Comparison of ENCODE assay signal across 10 mouse cellular contexts in the genomic region with DNA sequence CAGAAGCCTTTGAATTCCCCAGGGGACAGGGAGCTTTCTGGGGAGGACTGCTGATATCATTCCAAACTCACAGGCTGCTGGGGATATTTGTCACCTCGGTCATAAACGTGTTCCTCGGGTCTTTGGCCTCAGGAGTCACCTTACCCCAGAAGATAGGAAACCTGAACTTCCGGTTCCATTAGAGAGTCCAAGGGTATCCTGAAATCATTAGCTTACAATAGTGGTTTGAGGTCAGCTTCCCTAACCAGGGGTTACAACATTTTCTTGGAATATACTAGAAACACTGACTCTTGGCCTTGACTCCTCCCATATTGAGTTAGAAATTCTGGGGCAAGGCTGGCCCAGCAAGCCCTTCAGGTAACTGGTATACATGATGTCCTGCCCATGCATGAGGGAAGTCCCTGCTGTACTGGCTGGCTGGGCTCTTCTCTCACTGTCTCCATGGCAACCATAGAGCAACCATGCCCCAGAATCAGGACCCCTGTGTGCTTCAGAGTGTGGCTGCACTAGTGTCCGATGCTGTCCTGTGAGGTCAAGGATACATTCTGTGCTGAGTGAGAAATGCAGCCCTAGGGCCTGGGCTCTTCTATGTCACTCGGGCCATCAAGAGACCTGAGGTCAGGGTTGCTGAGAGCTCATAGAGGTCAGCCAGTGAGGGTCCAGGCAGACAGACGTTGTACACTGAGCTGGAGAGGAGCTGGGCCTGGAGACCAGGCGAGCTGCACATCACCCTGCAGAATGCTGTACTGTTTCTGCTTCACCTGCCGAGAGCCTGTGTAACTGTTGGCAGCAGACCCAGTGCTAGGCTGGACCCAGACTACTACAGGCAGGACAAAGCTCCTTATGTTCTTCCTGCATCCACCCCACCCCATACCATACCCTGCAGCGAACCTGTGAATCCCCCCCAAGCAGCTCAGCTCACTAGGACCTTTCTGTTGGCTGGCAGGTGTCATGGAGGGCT. TPM values are rescaled to one million over a fixed set of nuclear protein-coding genes. Genes with fewer than 3 reads are reported as not detected.
DNase-seq lines count a peak whose midpoint lies in the region; ATAC-seq and TF ChIP-seq lines count a peak whose summit lies in the region.
"Had no signal": no experiment of that assay in that cellular context is flagged by ENCODE, and none has a peak within 500 bp of the region (broad histone marks: within the 10 kb centered on the region; RNA-seq: fewer than 3 reads in every experiment).

No protein-coding gene starts in this region.

- 0 out of 2 replicates have a peak, but pooled peaks cover 4% of the 10 kb centered on the region for H3K9me3 ChIP-seq in hindbrain, embryonic 10.5 days
- H3K9me3 ChIP-seq in hindbrain, embryonic 11.5 days (ENCODE audit: control insufficient read depth, low read length): no peaks in the 10 kb centered on the region
- no peaks in the 10 kb centered on the region for H3K9me3 ChIP-seq in hindbrain, embryonic 14.5 days (ENCODE audit: control insufficient read depth, low read length)
- no peaks in the 10 kb centered on the region for H3K9me3 ChIP-seq in liver, postnatal 0 days (ENCODE audit: low read length)

- H3K4me1 ChIP-seq in hindbrain, embryonic 10.5 days (replicated peaks): peaks cover 32% of the 10 kb centered on the region
- no peaks in the 10 kb centered on the region for H3K4me1 ChIP-seq in hindbrain, embryonic 11.5 days (replicated peaks; ENCODE audit: control insufficient read depth, insufficient read depth, low read length)
- H3K4me1 ChIP-seq in hindbrain, embryonic 14.5 days (replicated peaks; ENCODE audit: control insufficient read depth, insufficient read depth, low read length): peaks cover 6% of the 10 kb centered on the region; the same call in 1 of the 2 replicates
- H3K4me1 ChIP-seq in liver, postnatal 0 days (ENCODE audit: insufficient read depth): peaks cover 13% of the 10 kb centered on the region
- H3K4me1 ChIP-seq: embryonic facial prominence, embryonic 15.5 days had no signal

- peak overlapping the region; percentile 62 for H3K27ac ChIP-seq in hindbrain, embryonic 10.5 days
- no peak overlapping the region for H3K27ac ChIP-seq in hindbrain, embryonic 11.5 days (ENCODE audit: low read depth, low read length)
- no peak overlapping the region for H3K27ac ChIP-seq in hindbrain, embryonic 14.5 days
- H3K27ac ChIP-seq in liver, postnatal 0 days (ENCODE audit: low read depth): no peak overlapping the region; the same call in 1 of the 2 replicates
- H3K27ac ChIP-seq: embryonic facial prominence, embryonic 15.5 days had no signal

- no peak for TF ChIP-seq EP300 in liver, postnatal 0 days (IDR thresholded peaks at IDR 0.05; ENCODE audit: low read depth)

- no peak overlapping the region for H3K4me3 ChIP-seq in hindbrain, embryonic 10.5 days
- H3K4me3 ChIP-seq in hindbrain, embryonic 11.5 days (ENCODE audit: low read depth, low read length): no peak overlapping the region
- H3K4me3 ChIP-seq in hindbrain, embryonic 14.5 days (replicated peaks; ENCODE audit: low read length): no peak overlapping the region
- no peak overlapping the region for H3K4me3 ChIP-seq in liver, postnatal 0 days (ENCODE audit: low read depth, low read length)
- H3K4me3 ChIP-seq: embryonic facial prominence, embryonic 15.5 days had no signal

- no peak for ATAC-seq in hindbrain, embryonic 11.5 days (ENCODE audit: low FRiP score)
- peak; percentile 29 for ATAC-seq in erythroid progenitor cell, adult 5-6 weeks (replicated peaks; ENCODE audit: low FRiP score, poor library complexity, severe bottlenecking)
- peak; percentile 64; the same call in 1 of the 2 replicates for ATAC-seq in hindbrain, embryonic 14.5 days (ENCODE audit: low FRiP score)
- no peak for ATAC-seq in liver, postnatal 0 days
- ATAC-seq: activated CD4-positive, CD25-positive, alpha-beta regulatory T cell, adult 4 months had no signal

- WGBS in hindbrain, embryonic 10.5 days: 65% methylated on average over 10 of the region's 10 CpGs
- WGBS in hindbrain, embryonic 11.5 days: 62% methylated on average over 10 of the region's 10 CpGs
- 62% methylated on average over 10 of the region's 10 CpGs for WGBS in hindbrain, embryonic 14.5 days
- WGBS in liver, postnatal 0 days (ENCODE audit: insufficient replicate concordance): 73% methylated on average over 10 of the region's 10 CpGs

- no peaks in the 10 kb centered on the region for H3K27me3 ChIP-seq in hindbrain, embryonic 10.5 days (ENCODE audit: insufficient read depth, poor library complexity, severe bottlenecking)
- H3K27me3 ChIP-seq in hindbrain, embryonic 11.5 days (ENCODE audit: control insufficient read depth, insufficient read depth, low read length): no peaks in the 10 kb centered on the region
- H3K27me3 ChIP-seq in hindbrain, embryonic 14.5 days (ENCODE audit: control insufficient read depth, insufficient read depth, low read length): no peaks in the 10 kb centered on the region
- H3K27me3 ChIP-seq in liver, postnatal 0 days (ENCODE audit: insufficient read depth, low read length): no peaks in the 10 kb centered on the region
- H3K27me3 ChIP-seq: embryonic facial prominence, embryonic 15.5 days had no signal

- no peak overlapping the region for H3K4me2 ChIP-seq in hindbrain, embryonic 11.5 days (replicated peaks; ENCODE audit: low read depth, low read length)
- H3K4me2 ChIP-seq in hindbrain, embryonic 14.5 days (replicated peaks): no peak overlapping the region
- peak overlapping the region; percentile 49 for H3K4me2 ChIP-seq in liver, postnatal 0 days (ENCODE audit: low read depth, low read length)
- H3K4me2 ChIP-seq: embryonic facial prominence, embryonic 15.5 days had no signal

- H3K9ac ChIP-seq in hindbrain, embryonic 11.5 days (ENCODE audit: low read depth, low read length): no peak overlapping the region
- no peak overlapping the region for H3K9ac ChIP-seq in hindbrain, embryonic 14.5 days
- H3K9ac ChIP-seq in liver, postnatal 0 days (replicated peaks): no peak overlapping the region
- H3K9ac ChIP-seq: embryonic facial prominence, embryonic 15.5 days had no signal

- no peak for TF ChIP-seq CTCF in liver, postnatal 0 days (IDR thresholded peaks at IDR 0.05; ENCODE audit: low read depth)

- no peak for DNase-seq in hindbrain, embryonic 10.5 days (ENCODE audit: low spot score)
- no peak for DNase-seq in hindbrain, embryonic 11.5 days (ENCODE audit: low spot score)
- no peak for DNase-seq in hindbrain, embryonic 14.5 days (ENCODE audit: low spot score)
- no peak for DNase-seq in liver, postnatal 0 days
- no peak for DNase-seq in adrenal gland, postnatal 25 days
- DNase-seq in left cerebral cortex, adult 11 months (ENCODE audit: low spot score): no peak

- no peaks in the 10 kb centered on the region for H3K36me3 ChIP-seq in hindbrain, embryonic 10.5 days
- H3K36me3 ChIP-seq in hindbrain, embryonic 11.5 days (ENCODE audit: control insufficient read depth, insufficient read depth, low read length): no peaks in the 10 kb centered on the region
- H3K36me3 ChIP-seq in hindbrain, embryonic 14.5 days (replicated peaks; ENCODE audit: control insufficient read depth, insufficient read depth): no peaks in the 10 kb centered on the region
- H3K36me3 ChIP-seq in liver, postnatal 0 days (replicated peaks; ENCODE audit: insufficient read depth, low read length): no peaks in the 10 kb centered on the region
- H3K36me3 ChIP-seq: embryonic facial prominence, embryonic 15.5 days had no signal

RNA-seq across cellular contexts. Expression of a gene that starts 10.9 kb away (rescaled TPM):
- not detected in 2 replicates for polyA plus RNA-seq in hindbrain, embryonic 10.5 days (2016; fragmentation: Nextera tagmentation; extraction: Ambion mirVana)
- 0.06 TPM in 1 of 2 replicates, not detected in the other for polyA plus RNA-seq in hindbrain, embryonic 11.5 days (2014; fragmentation: Nextera tagmentation; extraction: Ambion mirVana)
- not detected in 2 replicates for total RNA-seq in erythroid progenitor cell, adult 5-6 weeks (2015; ENCODE audit: low replicate concordance)
- not detected in 2 replicates for total RNA-seq in erythroid progenitor cell, adult 5-6 weeks (2017; ENCODE audit: low replicate concordance)
- not detected in 2 replicates for polyA plus RNA-seq in hindbrain, embryonic 14.5 days (2014; fragmentation: Nextera tagmentation; extraction: Ambion mirVana)
- polyA plus RNA-seq in liver, postnatal 0 days (2015; fragmentation: Nextera tagmentation; extraction: Ambion mirVana): 0.09 and 0.11 TPM in 2 replicates
- total RNA-seq in adrenal gland, postnatal 25 days (2021): 0.15 TPM in 1 of 2 replicates, not detected in the other
- total RNA-seq: megakaryocyte, adult 5-6 weeks had no signal
- polyA plus RNA-seq: activated CD4-positive, CD25-positive, alpha-beta regulatory T cell, adult 4 months; embryonic facial prominence, embryonic 15.5 days had no signal

Comparison
In these comparisons a context has a peak if more than half of its experiments do, and no peak if none do; other contexts are left out.
1. ATAC-seq: peak in erythroid progenitor cell, adult 5-6 weeks (single experiment) and hindbrain, embryonic 14.5 days (single experiment); none in hindbrain, embryonic 11.5 days (single experiment) and liver, postnatal 0 days (single experiment).